Mouse (Mus musculus) neural tube, embryonic 15.5 days (tissue): ENCODE results near the gene Cysrt1. TPM values are rescaled to one million over a fixed set of nuclear protein-coding genes. Genes with fewer than 3 reads are reported as not detected.

Experiments
- ATAC-seq: fragments of 200-750 bp; cut with Nextera tagmentation; 2 replicates; pipeline ENCODE4 v1.8.0; 2017; ENCODE audit warnings: mild to moderate bottlenecking, moderate TSS enrichment, moderate library complexity; ENCODE audit not compliant: low FRiP score
- H3K27ac ChIP-seq: fragments of 300-500 bp; sonication (generic); replicated peaks from 2 replicates; pipeline ENCODE4 v1.5.1; 2015; ENCODE audit warnings: mild to moderate bottlenecking, inconsistent platforms
- H3K27me3 ChIP-seq: fragments of 300-500 bp; sonication (generic); replicated peaks from 2 replicates; pipeline ENCODE4 v1.6.1; 2015; ENCODE audit warnings: inconsistent platforms
- H3K36me3 ChIP-seq: fragments of 300-500 bp; sonication (generic); 2 replicates; pipeline ENCODE4 v1.6.1; 2015; ENCODE audit warnings: inconsistent platforms
- H3K4me1 ChIP-seq: fragments of 300-500 bp; sonication (generic); 2 replicates; pipeline ENCODE4 v1.6.1; 2015; ENCODE audit warnings: inconsistent platforms
- H3K4me2 ChIP-seq: fragments of 300-500 bp; sonication (generic); 2 replicates; pipeline ENCODE4 v1.6.1; 2015; ENCODE audit warnings: inconsistent platforms, mild to moderate bottlenecking, moderate library complexity
- H3K4me3 ChIP-seq: fragments of 300-500 bp; sonication (generic); replicated peaks from 2 replicates; pipeline ENCODE4 v1.5.1; 2015; ENCODE audit warnings: mild to moderate bottlenecking, inconsistent platforms
- H3K9ac ChIP-seq: fragments of 300-500 bp; sonication (generic); replicated peaks from 2 replicates; pipeline ENCODE4 v1.6.1; 2015; ENCODE audit warnings: mild to moderate bottlenecking, inconsistent platforms
- H3K9me3 ChIP-seq: fragments of 300-500 bp; sonication (generic); replicated peaks from 2 replicates; pipeline ENCODE4 v1.6.1; 2016; ENCODE audit warnings: inconsistent platforms
- WGBS: fragments of 180-500 bp; shearing (Covaris S2); methylation state at CpG from one replicate; pipeline ENCODE4 v1.1.7; 2015; ENCODE audit warnings: mixed read lengths; 5-methylcytosine and 5-hydroxymethylcytosine counted together
- polyA plus RNA-seq: library from polyadenylated mRNA; unstranded; fragments of >200 nt; fragmentation: Nextera tagmentation; extraction: Ambion mirVana; gene quantifications from 2 replicates; pipeline ENCODE4 v1.2.1, GENCODE M21; 2015

The Cysrt1 gene
- polyA plus RNA-seq, 1 experiment from 2014 or later = 0.47 TPM

- H3K36me3 ChIP-seq = peaks cover 90% of the 10 kb centered on the region
- no peak overlapping the region for H3K9ac ChIP-seq
- H3K27ac ChIP-seq = no peak overlapping the region
- peaks cover 11% of the 10 kb centered on the region for H3K4me1 ChIP-seq
- H3K4me2 ChIP-seq = no peak overlapping the region
- no peak for ATAC-seq
- no peaks in the 10 kb centered on the region for H3K9me3 ChIP-seq
- 63% methylated on average over 13 of the region's 13 CpGs for WGBS
- H3K4me3 ChIP-seq = no peak overlapping the region
- H3K27me3 ChIP-seq = no peaks in the 10 kb centered on the region
Measured at GRCm38 (mm10) chr2:25278928-25279882, 37.0 kb upstream of the Cysrt1 start.

- H3K9me3 ChIP-seq = no peaks in the 10 kb centered on the region
- 37% methylated on average over 16 of the region's 16 CpGs for WGBS
Measured at GRCm38 (mm10) chr2:25273010-25273409, 30.8 kb upstream of the Cysrt1 start.

GRCm38 (mm10) chr2:25272515-25272914 lies 30.3 kb upstream of the Cysrt1 start:
- H3K4me2 ChIP-seq = peak overlapping the region; percentile 91
- H3K27ac ChIP-seq = peak overlapping the region; percentile 88
- peaks cover 48% of the 10 kb centered on the region for H3K4me1 ChIP-seq
- peak overlapping the region; percentile 86 for H3K9ac ChIP-seq
- peaks cover 62% of the 10 kb centered on the region for H3K36me3 ChIP-seq
- no peaks in the 10 kb centered on the region for H3K27me3 ChIP-seq
- peak; percentile 62 for ATAC-seq
- H3K9me3 ChIP-seq = no peaks in the 10 kb centered on the region
- H3K4me3 ChIP-seq = peak overlapping the region; percentile 92
- under 1% methylated on average over 29 of the region's 29 CpGs for WGBS

More at GRCm38 (mm10) chr2:25273010-25273409, 30.8 kb upstream of the Cysrt1 start:
- Histone ChIP-seq H3K27ac (peak overlapping the region; percentile 88; the same call in 1 of the 2 replicates), H3K36me3 (peaks cover 64% of the 10 kb centered on the region), H3K4me2 (peak overlapping the region; percentile 91), H3K4me1 (peaks cover 43% of the 10 kb centered on the region), H3K27me3 (no peaks in the 10 kb centered on the region), H3K4me3 (peak overlapping the region; percentile 92), H3K9ac (peak overlapping the region; percentile 86)
- no peak for ATAC-seq

GRCm38 (mm10) chr2:25271827-25272511 lies 29.7 kb upstream of the Cysrt1 start, which contains the start of the genes Ssna1 and Anapc2:
TSS of gene Ssna1 (minus strand) at chr2:25272438.
TSS of gene Anapc2 (plus strand) at chr2:25272478.
- under 1% methylated on average over 55 of the region's 55 CpGs for WGBS
- Histone ChIP-seq H3K27ac (peak within 1 kb of the TSS; percentile 88), H3K27me3 (no peaks in the 10 kb centered on the region), H3K36me3 (peaks cover 56% of the 10 kb centered on the region), H3K4me2 (peak within 1 kb of the TSS; percentile 91), H3K9me3 (no peaks in the 10 kb centered on the region), H3K9ac (peak within 1 kb of the TSS; percentile 86), H3K4me3 (peak within 1 kb of the TSS; percentile 92), H3K4me1 (peaks cover 54% of the 10 kb centered on the region)
- peak; percentile 96 for ATAC-seq

GRCm38 (mm10) chr2:25267746-25268309 lies 25.6 kb upstream of the Cysrt1 start:
- Histone ChIP-seq H3K4me2 (0 out of 2 replicates have a peak overlapping the region, but pooled peaks have one; percentile 100), H3K27ac (no peak overlapping the region), H3K9ac (no peak overlapping the region), H3K4me1 (peaks cover 70% of the 10 kb centered on the region), H3K9me3 (no peaks in the 10 kb centered on the region), H3K4me3 (no peak overlapping the region), H3K27me3 (no peaks in the 10 kb centered on the region), H3K36me3 (peaks cover 21% of the 10 kb centered on the region)
- 71% methylated on average over 4 of the region's 4 CpGs for WGBS
- no peak for ATAC-seq

- Histone ChIP-seq H3K36me3 (peaks cover 21% of the 10 kb centered on the region), H3K27ac (peak overlapping the region; percentile 67; the same call in 1 of the 2 replicates), H3K4me2 (peak overlapping the region; percentile 100; the same call in 1 of the 2 replicates), H3K9me3 (no peaks in the 10 kb centered on the region), H3K9ac (peak overlapping the region; percentile 41; the same call in 1 of the 2 replicates), H3K4me3 (no peak overlapping the region), H3K27me3 (no peaks in the 10 kb centered on the region), H3K4me1 (peaks cover 69% of the 10 kb centered on the region)
- no peak for ATAC-seq
Measured at GRCm38 (mm10) chr2:25267241-25267640, 25.0 kb upstream of the Cysrt1 start.

- peaks cover 21% of the 10 kb centered on the region for H3K36me3 ChIP-seq
- H3K4me2 ChIP-seq = peak overlapping the region; percentile 100
- peak overlapping the region; percentile 67 for H3K27ac ChIP-seq
- peaks cover 72% of the 10 kb centered on the region for H3K4me1 ChIP-seq
- no peaks in the 10 kb centered on the region for H3K27me3 ChIP-seq
- H3K9me3 ChIP-seq = no peaks in the 10 kb centered on the region
- H3K4me3 ChIP-seq = 0 out of 2 replicates have a peak overlapping the region, but pooled peaks have one; percentile 17
- H3K9ac ChIP-seq = peak overlapping the region; percentile 41
- WGBS = 33% methylated on average over 2 of the region's 2 CpGs
- ATAC-seq = no peak
Measured at GRCm38 (mm10) chr2:25266720-25267119, 24.5 kb upstream of the Cysrt1 start.

- ATAC-seq = no peak
- no peaks in the 10 kb centered on the region for H3K9me3 ChIP-seq
- peaks cover 68% of the 10 kb centered on the region for H3K4me1 ChIP-seq
- peak overlapping the region; percentile 41 for H3K9ac ChIP-seq
- peak overlapping the region; percentile 100 for H3K4me2 ChIP-seq
- H3K4me3 ChIP-seq = peak overlapping the region; percentile 17
- 51% methylated on average over 6 of the region's 6 CpGs for WGBS
- H3K27me3 ChIP-seq = no peaks in the 10 kb centered on the region
- peaks cover 21% of the 10 kb centered on the region for H3K36me3 ChIP-seq
- H3K27ac ChIP-seq = peak overlapping the region; percentile 67
Measured at GRCm38 (mm10) chr2:25265897-25266656, 23.8 kb upstream of the Cysrt1 start.

- peaks cover 16% of the 10 kb centered on the region for H3K36me3 ChIP-seq
- no peak for ATAC-seq
- H3K27ac ChIP-seq = no peak overlapping the region
- H3K9me3 ChIP-seq = no peaks in the 10 kb centered on the region
- H3K4me2 ChIP-seq = peak overlapping the region; percentile 100
- peaks cover 61% of the 10 kb centered on the region for H3K4me1 ChIP-seq
- WGBS = 64% methylated on average over 3 of the region's 3 CpGs
- peak overlapping the region; percentile 85 for H3K4me3 ChIP-seq
- no peaks in the 10 kb centered on the region for H3K27me3 ChIP-seq
- H3K9ac ChIP-seq = peak overlapping the region; percentile 41; the same call in 1 of the 2 replicates
Measured at GRCm38 (mm10) chr2:25264851-25265250, 22.6 kb upstream of the Cysrt1 start.

GRCm38 (mm10) chr2:25264286-25264660 lies 22.0 kb upstream of the Cysrt1 start:
- peaks cover 61% of the 10 kb centered on the region for H3K4me1 ChIP-seq
- 73% methylated on average over 5 of the region's 5 CpGs for WGBS
- no peak for ATAC-seq

More at GRCm38 (mm10) chr2:25264286-25264660, 22.0 kb upstream of the Cysrt1 start:
- Histone ChIP-seq H3K27me3 (no peaks in the 10 kb centered on the region), H3K9me3 (no peaks in the 10 kb centered on the region), H3K4me3 (peak overlapping the region; percentile 85), H3K36me3 (peaks cover 10% of the 10 kb centered on the region), H3K4me2 (peak overlapping the region; percentile 100), H3K9ac (peak overlapping the region; percentile 78; the same call in 1 of the 2 replicates), H3K27ac (no peak overlapping the region)
